Mouse (Mus musculus) adrenal gland, postnatal 10 days (tissue): ENCODE data around the gene Gdpgp1. TPM values are rescaled to one million over a fixed set of nuclear protein-coding genes. Genes with fewer than 3 reads are reported as not detected.
A peak's percentile ranks its signal among the peaks of the same experiment; 100 is the strongest.

Experiments
- DNase-seq: peaks from one replicate; pipeline ENCODE4 v3.0.0; 2021; ENCODE audit warnings: mixed read lengths
- total RNA-seq, 2 experiments: library from RNA; stranded (reverse); gene quantifications; 2 replicates each; pipeline ENCODE4 v1.2.3; 2021

Gdpgp1 gene
- total RNA-seq, 2 experiments from 2014 or later = 3.0 to 3.9 TPM

- DNase-seq = no peak
These were observed 32.6 kb upstream of the Gdpgp1 start for GRCm38 (mm10) chr7:80199851-80200587.

- no peak for DNase-seq
These were observed 32.1 kb upstream of the Gdpgp1 start for GRCm38 (mm10) chr7:80200588-80200945.

GRCm38 (mm10) chr7:80200963-80201539, 31.6 kb upstream of the Gdpgp1 start:
- DNase-seq = peak; percentile 75

DNA sequence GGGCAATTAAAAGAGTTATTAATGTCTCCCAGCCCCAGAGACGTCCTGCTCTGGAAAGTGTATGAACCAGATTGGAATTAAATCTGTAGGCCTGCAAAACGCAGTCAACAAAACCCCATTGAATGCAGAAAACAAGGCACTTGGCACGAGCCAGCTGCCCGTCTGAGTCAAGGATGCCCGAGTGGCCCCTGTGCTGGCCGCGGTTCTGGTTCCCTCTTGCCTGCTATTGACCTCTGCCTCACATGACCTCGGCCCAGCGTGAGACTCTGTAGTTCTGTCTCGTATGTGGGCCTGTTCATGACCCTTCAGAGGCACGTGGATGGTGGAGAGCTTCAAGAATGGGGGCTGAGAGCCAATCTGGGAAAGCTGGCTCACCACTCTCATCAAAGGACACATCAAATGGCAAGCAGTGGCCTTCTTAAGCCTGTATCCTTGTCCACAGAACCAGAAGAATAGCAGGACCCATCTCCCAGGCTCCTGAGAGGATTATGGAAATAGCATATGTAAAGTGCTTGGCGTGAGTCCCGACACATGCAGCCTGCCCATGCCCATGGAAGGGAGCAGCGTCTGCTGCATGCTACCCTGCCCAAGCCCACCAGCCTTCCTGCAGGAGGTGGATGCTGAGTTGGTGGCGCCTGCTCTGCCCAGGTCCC, 30.7 kb upstream of the Gdpgp1 start:
- DNase-seq = peak; percentile 56

DNA sequence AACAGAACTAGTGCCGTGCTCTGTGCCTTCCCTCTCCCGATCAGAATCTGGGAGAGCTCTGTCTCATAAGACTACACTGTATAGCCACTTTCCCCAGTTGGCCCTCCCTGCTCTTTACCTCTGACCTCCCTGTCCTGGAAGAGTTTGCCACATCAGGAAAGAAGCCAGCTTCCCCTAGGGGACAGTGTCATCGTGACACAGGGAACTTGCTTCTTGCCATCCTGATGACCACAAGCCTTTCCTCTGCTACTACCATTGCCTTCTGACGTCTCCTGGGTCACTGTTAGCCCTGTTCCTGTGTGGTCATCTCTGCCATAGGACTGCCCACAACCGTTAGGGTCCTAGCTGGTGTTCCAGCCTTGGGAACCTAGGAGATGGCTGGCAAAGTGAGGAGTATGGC, 29.7 kb upstream of the Gdpgp1 start:
- peak; percentile 59 for DNase-seq

GRCm38 (mm10) chr7:80203638-80204096, 29.0 kb upstream of the Gdpgp1 start:
- no peak for DNase-seq

- no peak for DNase-seq
These were observed 28.3 kb upstream of the Gdpgp1 start for GRCm38 (mm10) chr7:80204362-80204761.

DNA sequence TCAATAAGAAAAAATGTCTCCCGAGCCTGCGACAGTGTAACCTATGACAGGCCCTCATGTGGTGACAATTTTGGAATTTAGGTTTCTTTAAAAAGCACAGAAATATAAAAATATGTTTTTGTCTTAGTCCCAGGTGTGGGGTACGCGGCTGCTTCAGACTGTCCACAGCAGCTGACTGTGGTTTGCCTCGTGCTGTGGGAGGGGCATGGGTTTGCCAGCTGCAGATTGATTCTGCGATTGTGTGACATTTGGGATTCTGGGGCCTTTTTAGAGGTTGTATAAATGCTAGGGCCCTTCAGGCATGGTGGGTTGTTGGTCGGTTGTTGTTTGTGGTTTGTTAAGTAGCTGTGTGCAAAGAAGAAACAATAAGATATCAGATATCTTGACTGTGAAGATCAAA, 27.7 kb upstream of the Gdpgp1 start:
- no peak for DNase-seq

GRCm38 (mm10) chr7:80205705-80206589, 26.7 kb upstream of the Gdpgp1 start:
- DNase-seq = no peak

GRCm38 (mm10) chr7:80207314-80207731, 25.3 kb upstream of the Gdpgp1 start:
- peak; percentile 70 for DNase-seq

DNA sequence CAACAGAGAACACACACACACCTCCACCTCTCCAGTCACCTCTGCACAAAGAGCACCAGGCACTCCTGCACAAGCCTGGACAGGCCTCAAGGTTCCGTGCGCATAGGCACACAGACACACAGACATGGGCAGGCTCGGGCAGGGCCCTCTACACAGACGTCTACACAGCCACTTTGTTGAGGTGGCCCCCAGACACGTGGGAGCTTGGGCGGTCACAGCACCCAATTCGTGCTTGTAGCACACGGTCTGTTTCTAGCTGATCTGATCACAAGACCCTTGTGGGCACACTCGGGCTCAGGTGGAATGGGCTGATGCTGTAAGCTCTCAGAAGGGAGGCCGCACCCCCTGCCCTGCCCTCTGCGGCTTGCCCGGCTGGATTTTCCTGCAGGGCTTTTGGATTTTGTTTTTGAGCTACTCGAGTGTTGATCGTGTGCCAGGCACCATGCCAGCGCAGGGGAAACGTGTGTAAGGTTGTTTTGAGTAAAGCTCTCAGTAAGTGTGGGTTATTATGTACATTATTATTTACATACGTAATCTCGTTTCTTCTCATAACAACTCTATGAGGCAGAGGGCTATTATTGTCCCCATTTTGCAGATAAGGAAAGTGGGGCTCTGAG, 24.5 kb upstream of the Gdpgp1 start:
- no peak for DNase-seq

- peak; percentile 78 for DNase-seq
These were observed 23.8 kb upstream of the Gdpgp1 start for GRCm38 (mm10) chr7:80208738-80209430.

- no peak for DNase-seq
These were observed 23.0 kb upstream of the Gdpgp1 start for GRCm38 (mm10) chr7:80209669-80210068.

DNA sequence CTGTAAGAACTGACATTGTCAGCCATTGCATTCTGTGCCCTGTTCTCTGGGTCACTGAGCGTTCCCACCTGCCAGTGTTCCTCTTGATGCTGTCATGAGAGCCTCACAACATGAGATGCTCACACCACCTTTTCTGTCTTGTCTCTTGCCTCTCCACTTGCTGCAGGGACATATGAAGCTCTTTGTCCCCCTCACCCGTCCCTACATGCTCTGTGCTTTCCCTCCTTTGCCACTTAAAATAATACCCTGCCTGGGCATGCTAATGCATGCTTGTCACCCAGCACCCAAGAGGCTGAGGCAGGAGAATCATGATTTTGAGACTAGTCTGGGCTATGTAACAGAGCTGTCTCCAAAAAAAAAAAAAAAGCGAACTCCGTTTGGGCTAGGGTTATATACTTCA, 21.7 kb upstream of the Gdpgp1 start:
- DNase-seq = no peak

- no peak for DNase-seq
These were observed 19.1 kb upstream of the Gdpgp1 start for GRCm38 (mm10) chr7:80213604-80214003.

DNA sequence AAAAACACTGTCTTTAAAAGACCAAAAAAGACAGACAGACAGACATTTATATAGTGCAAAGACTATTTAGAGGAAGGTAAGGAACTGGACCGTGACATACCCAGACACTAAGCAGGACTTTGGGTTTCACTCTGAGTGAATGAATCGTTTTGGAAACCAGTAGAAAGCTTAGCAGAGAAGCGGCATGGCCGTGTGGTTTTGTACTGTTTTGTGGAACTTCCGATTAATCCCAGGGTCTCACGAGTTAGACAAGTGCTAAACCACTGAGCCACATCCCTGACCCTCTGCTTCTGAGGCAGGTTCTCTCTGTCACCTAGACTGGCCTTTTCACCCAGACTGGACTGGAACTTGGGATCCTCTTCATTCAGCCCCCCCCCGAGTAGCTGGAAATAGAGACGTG, 18.2 kb upstream of the Gdpgp1 start:
- no peak for DNase-seq

GRCm38 (mm10) chr7:80215398-80215797, 17.3 kb upstream of the Gdpgp1 start:
- peak; percentile 86 for DNase-seq

GRCm38 (mm10) chr7:80216566-80216965, 16.1 kb upstream of the Gdpgp1 start:
- DNase-seq = peak; percentile 81

GRCm38 (mm10) chr7:80218666-80219065, 14.0 kb upstream of the Gdpgp1 start:
- DNase-seq = no peak

DNA sequence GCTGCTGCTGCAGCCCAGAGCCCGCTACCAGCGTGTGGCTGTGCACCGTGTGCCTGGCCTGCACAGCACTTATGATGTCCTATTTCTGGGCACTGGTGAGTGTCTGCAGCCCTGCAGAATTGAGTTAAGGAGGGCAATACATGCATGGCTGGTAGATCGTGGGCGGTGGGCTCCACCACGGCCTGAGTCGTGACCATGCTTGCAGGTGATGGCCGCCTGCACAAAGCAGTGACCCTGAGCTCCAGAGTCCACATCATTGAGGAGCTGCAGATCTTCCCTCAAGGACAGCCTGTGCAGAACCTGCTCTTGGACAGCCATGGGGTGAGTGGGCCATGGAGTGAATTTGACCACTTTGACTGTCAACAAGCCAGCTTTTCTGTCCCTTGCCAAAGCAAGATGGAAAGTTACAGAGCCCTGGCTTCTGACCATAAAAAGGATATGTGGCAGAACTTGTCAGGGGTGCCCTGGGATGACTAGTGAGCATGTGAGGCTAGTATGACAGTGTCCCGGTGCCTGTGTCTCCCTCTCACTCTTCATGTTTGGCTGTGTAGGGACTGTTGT, 12.3 kb upstream of the Gdpgp1 start:
- peak; percentile 33 for DNase-seq

DNA sequence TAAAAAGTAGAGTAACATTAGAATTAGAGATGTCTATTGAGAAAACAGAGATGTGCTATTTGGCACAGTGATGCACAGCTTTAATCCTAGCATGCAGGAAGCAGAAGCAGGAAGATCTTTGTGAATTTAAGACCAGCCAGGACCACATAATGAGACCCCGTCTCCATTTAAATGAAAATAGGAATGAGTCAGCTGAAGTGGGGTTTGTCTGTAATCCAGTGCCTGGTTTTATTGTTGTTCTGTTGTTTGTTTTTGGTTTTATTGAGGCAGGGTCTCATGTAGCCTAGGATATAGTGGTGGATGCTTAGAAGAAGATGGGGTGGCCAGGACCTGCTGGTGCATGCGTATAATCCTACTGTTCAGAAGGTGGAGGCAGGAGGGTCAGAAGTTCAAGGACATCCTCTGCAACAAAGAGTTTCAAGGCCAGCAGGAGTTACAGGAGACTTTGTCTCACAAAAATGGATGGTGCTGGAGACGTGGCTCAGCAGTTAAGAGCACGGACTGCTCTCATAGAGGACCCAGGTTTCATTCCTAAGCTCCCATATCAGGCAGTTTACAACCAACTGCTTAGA, 11.4 kb upstream of the Gdpgp1 start:
- DNase-seq = no peak
